Mouse (Mus musculus): ENCODE measurements around the gene Cnr2. TPM values are rescaled to one million over a fixed set of nuclear protein-coding genes. Genes with fewer than 3 reads are reported as not detected.
A peak's percentile ranks its signal among the peaks of the same experiment; 100 is the strongest.

Gene Cnr2
- polyA plus RNA-seq, 1 experiment: not detected

GRCm38 (mm10) chr4:135919280-135919639 lies 24.1 kb downstream of the Cnr2 start:
- Histone ChIP-seq H3K79me2 (ENCODE audit: control insufficient read depth, insufficient read depth) (no peaks in the 10 kb centered on the region), H3ac (ENCODE audit: control insufficient read depth, insufficient read length) (no peak overlapping the region), H3K4me3 (no peak overlapping the region), H3K36me3 (ENCODE audit: control insufficient read depth, insufficient read depth) (no peaks in the 10 kb centered on the region), H3K4me2 (ENCODE audit: low read depth) (no peak overlapping the region), H3K27me3 (ENCODE audit: control insufficient read depth, insufficient read depth, insufficient read length) (peaks cover 21% of the 10 kb centered on the region)
- no peak for TF ChIP-seq E2F4 (IDR thresholded peaks at IDR 0.05; ENCODE audit: insufficient read depth)
- no peak for TF ChIP-seq USF1 (IDR thresholded peaks at IDR 0.05; ENCODE audit: low read depth)
- TF ChIP-seq TCF3 (IDR thresholded peaks at IDR 0.05; ENCODE audit: insufficient read length, low read depth): no peak
- TF ChIP-seq SRF (IDR thresholded peaks at IDR 0.05; ENCODE audit: control insufficient read depth, insufficient read length, low read depth): no peak
- no peak for TF ChIP-seq TCF12 (IDR thresholded peaks at IDR 0.05; ENCODE audit: insufficient read depth, poor library complexity, severe bottlenecking)
- no peak for TF ChIP-seq POLR2A (IDR thresholded peaks at IDR 0.05; ENCODE audit: insufficient read length, low read depth)
- no peak for TF ChIP-seq CEBPB (IDR thresholded peaks at IDR 0.05; ENCODE audit: insufficient read depth, poor library complexity, severe bottlenecking)
- TF ChIP-seq POLR2AphosphoS2 (IDR thresholded peaks at IDR 0.05; ENCODE audit: insufficient read length, low read depth): no peak
- no peak for TF ChIP-seq MYOG (IDR thresholded peaks at IDR 0.05; ENCODE audit: control insufficient read depth in 1 of 3, insufficient read depth in 1 of 3, insufficient read length in 2 of 3, low read depth in 2 of 3)
- no peak for TF ChIP-seq REST (IDR thresholded peaks at IDR 0.05; ENCODE audit: insufficient read depth, insufficient read length)

GRCm38 (mm10) chr4:135920304-135921241 lies 25.4 kb downstream of the Cnr2 start, which contains the start of gene Fuca1:
Gene Fuca1, plus strand, starts transcription at chr4:135920735.
- Histone ChIP-seq H3K4me3 (peak within 1 kb of the TSS; percentile 47), H3K4me2 (ENCODE audit: low read depth) (peak within 1 kb of the TSS; percentile 98), H3K79me2 (ENCODE audit: control insufficient read depth, insufficient read depth) (no peaks in the 10 kb centered on the region), H3ac (ENCODE audit: control insufficient read depth, insufficient read length) (peak within 1 kb of the TSS; percentile 26), H3K27me3 (ENCODE audit: control insufficient read depth, insufficient read depth, insufficient read length) (peaks cover 21% of the 10 kb centered on the region), H3K36me3 (ENCODE audit: control insufficient read depth, insufficient read depth) (no peaks in the 10 kb centered on the region)
- no peak for TF ChIP-seq REST (IDR thresholded peaks at IDR 0.05; ENCODE audit: insufficient read depth, insufficient read length)
- TF ChIP-seq MAX (IDR thresholded peaks at IDR 0.05; ENCODE audit: low read depth): no peak
- TF ChIP-seq SRF (IDR thresholded peaks at IDR 0.05; ENCODE audit: control insufficient read depth, insufficient read length, low read depth): peak; percentile 26
- TF ChIP-seq MYOG (IDR thresholded peaks at IDR 0.05; ENCODE audit: control insufficient read depth in 1 of 3, insufficient read depth in 1 of 3, insufficient read length in 2 of 3, low read depth in 2 of 3): peak in 1 of 3 experiments; percentile 7
- peak; percentile 83 for TF ChIP-seq POLR2A (IDR thresholded peaks at IDR 0.05; ENCODE audit: insufficient read length, low read depth)
- peak; percentile 77 for TF ChIP-seq POLR2AphosphoS2 (IDR thresholded peaks at IDR 0.05; ENCODE audit: insufficient read length, low read depth)

- Histone ChIP-seq H3K79me2 (ENCODE audit: control insufficient read depth, insufficient read depth) (no peaks in the 10 kb centered on the region), H3K27me3 (ENCODE audit: control insufficient read depth, insufficient read depth, insufficient read length) (peaks cover 19% of the 10 kb centered on the region), H3K4me2 (ENCODE audit: low read depth) (peak overlapping the region; percentile 98), H3K4me3 (peak overlapping the region; percentile 47), H3K36me3 (ENCODE audit: control insufficient read depth, insufficient read depth) (no peaks in the 10 kb centered on the region), H3ac (ENCODE audit: control insufficient read depth, insufficient read length) (peak overlapping the region; percentile 26)
- TF ChIP-seq MYOD1 (IDR thresholded peaks at IDR 0.05; ENCODE audit: control insufficient read depth in 1 of 3, insufficient read length in 2 of 3, low read depth in 2 of 3) (no peak), MAX (IDR thresholded peaks at IDR 0.05; ENCODE audit: low read depth) (no peak), CEBPB (IDR thresholded peaks at IDR 0.05; ENCODE audit: insufficient read depth, poor library complexity, severe bottlenecking) (no peak), TCF3 (IDR thresholded peaks at IDR 0.05; ENCODE audit: insufficient read length, low read depth) (no peak), MYOG (IDR thresholded peaks at IDR 0.05; ENCODE audit: control insufficient read depth in 1 of 3, insufficient read depth in 1 of 3, insufficient read length in 2 of 3, low read depth in 2 of 3) (no peak), TCF12 (IDR thresholded peaks at IDR 0.05; ENCODE audit: insufficient read depth, poor library complexity, severe bottlenecking) (no peak), USF1 (IDR thresholded peaks at IDR 0.05; ENCODE audit: low read depth) (no peak), POLR2A (IDR thresholded peaks at IDR 0.05; ENCODE audit: insufficient read length, low read depth) (no peak), SRF (IDR thresholded peaks at IDR 0.05; ENCODE audit: control insufficient read depth, insufficient read length, low read depth) (no peak)
Measured at GRCm38 (mm10) chr4:135921257-135922120, 26.3 kb downstream of the Cnr2 start.

- H3K79me2 ChIP-seq (ENCODE audit: control insufficient read depth, insufficient read depth): no peaks in the 10 kb centered on the region
- H3K27me3 ChIP-seq (ENCODE audit: control insufficient read depth, insufficient read depth, insufficient read length): peaks cover 12% of the 10 kb centered on the region
- TF ChIP-seq POLR2A (IDR thresholded peaks at IDR 0.05; ENCODE audit: insufficient read length, low read depth) (no peak), E2F4 (IDR thresholded peaks at IDR 0.05; ENCODE audit: insufficient read depth) (no peak), TCF3 (IDR thresholded peaks at IDR 0.05; ENCODE audit: insufficient read length, low read depth) (no peak), SRF (IDR thresholded peaks at IDR 0.05; ENCODE audit: control insufficient read depth, insufficient read length, low read depth) (no peak), REST (IDR thresholded peaks at IDR 0.05; ENCODE audit: insufficient read depth, insufficient read length) (no peak), MAX (IDR thresholded peaks at IDR 0.05; ENCODE audit: low read depth) (no peak), MYOG (IDR thresholded peaks at IDR 0.05; ENCODE audit: control insufficient read depth in 1 of 3, insufficient read depth in 1 of 3, insufficient read length in 2 of 3, low read depth in 2 of 3) (no peak)
- H3K4me3 ChIP-seq: peak overlapping the region; percentile 47
- no peak overlapping the region for H3ac ChIP-seq (ENCODE audit: control insufficient read depth, insufficient read length)
- H3K4me2 ChIP-seq (ENCODE audit: low read depth): peak overlapping the region; percentile 98
- no peaks in the 10 kb centered on the region for H3K36me3 ChIP-seq (ENCODE audit: control insufficient read depth, insufficient read depth)
Measured at GRCm38 (mm10) chr4:135922190-135922589, 27.0 kb downstream of the Cnr2 start.

Data from myocyte (in vitro differentiated cells).